Mouse (Mus musculus) megakaryocyte-erythroid progenitor cell, adult 5-6 weeks (primary cell): Measurements from ENCODE around the gene Eif2b4. TPM values are rescaled to one million over a fixed set of nuclear protein-coding genes. Genes with fewer than 3 reads are reported as not detected.
"Not testable (repeated sequence)": the region's sequence is repeated elsewhere in the genome, so short reads cannot be mapped to it uniquely, and the experiment has no call there.

Experiments used
- ATAC-seq: replicated peaks from 2 replicates; pipeline ENCODE4 v1.8.0; 2016; ENCODE audit warnings: mild to moderate bottlenecking, inconsistent platforms; ENCODE audit not compliant: severe bottlenecking, poor library complexity, low FRiP score, low TSS enrichment
- total RNA-seq, 2 experiments: library from RNA; stranded (forward) in 1 of 2; stranded (reverse) in 1 of 2; fragments of 200-1000, 215-1000 nt in 1 of 2; fragments of >200 nt in 1 of 2; fragmentation: Nextera tagmentation in 1 of 2; gene quantifications; 2 replicates each; pipeline ENCODE4 v1.2.3; 2014 to 2017

The Eif2b4 gene
- 116 and 148 TPM in 2 replicates for total RNA-seq (2014; fragmentation: Nextera tagmentation)
- 40.0 and 59.0 TPM in 2 replicates for total RNA-seq (2017)

GRCm38 (mm10) chr5:31192939-31193630 lies at the start of gene Eif2b4, which contains the start of gene Snx17:
Eif2b4 (minus strand) TSS chr5:31193430.
Snx17 (plus strand) TSS chr5:31193227.
- peak; percentile 93 for ATAC-seq

- ATAC-seq: no peak
Measured at GRCm38 (mm10) chr5:31242191-31242590, 49.0 kb upstream of the Eif2b4 start.

- peak; percentile 46; the same call in 1 of the 2 replicates for ATAC-seq
Measured at GRCm38 (mm10) chr5:31241522-31242034, 48.3 kb upstream of the Eif2b4 start.

- ATAC-seq: peak; percentile 99
Measured at GRCm38 (mm10) chr5:31240637-31241521, 47.6 kb upstream of the Eif2b4 start, which contains the start of the genes Nrbp1 and Gm9970. Nrbp1 (plus strand) TSS chr5:31240864. Gm9970 (minus strand) TSS chr5:31241232.

GRCm38 (mm10) chr5:31226641-31227040 lies 33.4 kb upstream of the Eif2b4 start:
- ATAC-seq: no peak

- no peak for ATAC-seq
Measured at GRCm38 (mm10) chr5:31222696-31223095, 29.5 kb upstream of the Eif2b4 start.

- 0 out of 2 replicates have a peak, but pooled peaks have one; percentile 42 for ATAC-seq
Measured at GRCm38 (mm10) chr5:31221304-31221945, 28.2 kb upstream of the Eif2b4 start.

GRCm38 (mm10) chr5:31220448-31221303 lies 27.4 kb upstream of the Eif2b4 start, which contains the start of gene Ppm1g:
Ppm1g (minus strand) TSS chr5:31220687.
- ATAC-seq: peak; percentile 90

GRCm38 (mm10) chr5:31219911-31220447 lies 26.7 kb upstream of the Eif2b4 start:
- ATAC-seq: peak; percentile 24; the same call in 1 of the 2 replicates

GRCm38 (mm10) chr5:31219474-31219873 lies 26.2 kb upstream of the Eif2b4 start:
- ATAC-seq: no peak

- 0 out of 2 replicates have a peak, but pooled peaks have one; percentile 27 for ATAC-seq
Measured at GRCm38 (mm10) chr5:31219070-31219469, 25.8 kb upstream of the Eif2b4 start.

GRCm38 (mm10) chr5:31218294-31218693 lies 25.1 kb upstream of the Eif2b4 start:
- peak; percentile 39; the same call in 1 of the 2 replicates for ATAC-seq

- not testable (repeated sequence) for ATAC-seq
Measured at GRCm38 (mm10) chr5:31216554-31216953, 23.3 kb upstream of the Eif2b4 start.

GRCm38 (mm10) chr5:31204421-31204820 lies 11.2 kb upstream of the Eif2b4 start:
- ATAC-seq: no peak

- ATAC-seq: no peak
Measured at GRCm38 (mm10) chr5:31203866-31204265, 10.6 kb upstream of the Eif2b4 start.

GRCm38 (mm10) chr5:31202933-31203332 lies 9.7 kb upstream of the Eif2b4 start:
- ATAC-seq: no peak

- ATAC-seq: peak; percentile 97
Measured at GRCm38 (mm10) chr5:31201742-31202590, 8.7 kb upstream of the Eif2b4 start, which contains the start of gene Zfp513. Zfp513 (minus strand) TSS chr5:31202303.
